ENCODE assay signal across 27 mouse cellular contexts in the genomic region with DNA sequence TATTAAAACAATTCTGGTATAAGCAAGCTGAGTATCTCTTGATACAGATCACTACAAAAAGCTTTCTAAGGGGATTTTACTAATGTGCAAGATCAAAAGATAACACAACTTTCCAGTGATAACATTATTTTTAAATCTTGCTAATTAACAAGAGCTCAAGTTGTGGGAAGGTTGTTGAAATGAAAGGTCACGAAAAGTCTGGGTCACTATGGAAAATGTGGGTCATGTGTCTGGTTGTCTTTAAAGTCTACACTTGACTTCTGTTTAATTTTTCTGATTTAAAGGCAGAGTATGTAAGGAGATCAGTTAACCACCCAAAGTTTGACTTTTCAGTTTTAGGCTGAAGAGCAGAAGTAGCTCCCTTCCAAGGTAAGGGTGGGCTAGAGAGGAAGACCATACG.
"Had no signal": no experiment of that assay in that cellular context is flagged by ENCODE, and none has a peak within 500 bp of the region (broad histone marks: within the 10 kb centered on the region; RNA-seq: fewer than 3 reads in every experiment).

No protein-coding gene starts in this region.

- H3K27me3 ChIP-seq: heart, embryonic 12.5 days; hindbrain, embryonic 12.5 days; kidney, embryonic 15.5 days; limb, embryonic 12.5 days; liver, embryonic 12.5 days had no signal

- ATAC-seq: hindbrain, embryonic 16.5 days; intestine, embryonic 16.5 days; liver, embryonic 12.5 days had no signal

- H3K36me3 ChIP-seq: heart, embryonic 10.5 days; heart, embryonic 12.5 days; hindbrain, embryonic 10.5 days; hindbrain, embryonic 12.5 days; kidney, embryonic 15.5 days; limb, embryonic 10.5 days; limb, embryonic 12.5 days; liver, embryonic 12.5 days had no signal

- H3K4me1 ChIP-seq: heart, embryonic 10.5 days; heart, embryonic 12.5 days; hindbrain, embryonic 10.5 days; hindbrain, embryonic 12.5 days; kidney, embryonic 15.5 days; limb, embryonic 10.5 days; limb, embryonic 12.5 days had no signal

- DNase-seq: gastrocnemius, adult 2 months; gastrocnemius, postnatal 10 days; gastrocnemius, postnatal 25 days; heart, adult 18-20 months; heart, postnatal 10 days; heart, postnatal 4 days; kidney, adult 11 months; kidney, adult 2 months; kidney, adult 9 months; kidney, postnatal 14 days; kidney, postnatal 36 days; layer of hippocampus, adult 9-11 months; layer of hippocampus, postnatal 36 days; liver had no signal

- H3K27ac ChIP-seq: gastrocnemius, adult 2 months; heart, embryonic 10.5 days; hindbrain, embryonic 10.5 days; hindbrain, embryonic 12.5 days; hindbrain, embryonic 14.5 days; kidney, embryonic 15.5 days; kidney, postnatal 0 days; left cerebral cortex, adult 2 months; limb, embryonic 10.5 days; limb, embryonic 12.5 days; liver, embryonic 12.5 days had no signal

- H3K4me3 ChIP-seq: gastrocnemius, adult 2 months; heart, embryonic 10.5 days; heart, embryonic 12.5 days; hindbrain, embryonic 10.5 days; hindbrain, embryonic 12.5 days; kidney, embryonic 15.5 days; left cerebral cortex, adult 2 months; limb, embryonic 10.5 days; limb, embryonic 12.5 days; liver, embryonic 12.5 days had no signal
